Mouse (Mus musculus): ENCODE measurements around the gene Dlgap1. TPM values are rescaled to one million over a fixed set of nuclear protein-coding genes. Genes with fewer than 3 reads are reported as not detected.

The Dlgap1 gene
- total and polyA plus RNA-seq, 3 experiments: 0.39 to 1.6 (median 0.52) TPM

GRCm38 (mm10) chr17:70263156-70263555 is 294.3 kb downstream of the Dlgap1 start:
- Histone ChIP-seq H3K4me3 (no peak overlapping the region), H3K4me1 (ENCODE audit: control insufficient read depth, insufficient read depth, low read length) (no peaks in the 10 kb centered on the region), H3K27ac (no peak overlapping the region), H3K27me3 (ENCODE audit: control insufficient read depth, insufficient read depth, low read length) (no peaks in the 10 kb centered on the region), H3K79me2 (replicated peaks; ENCODE audit: control insufficient read depth, insufficient read depth, low read length) (no peaks in the 10 kb centered on the region), H3K9ac (ENCODE audit: low read depth, low read length) (no peak overlapping the region), H3K36me3 (ENCODE audit: control insufficient read depth, insufficient read depth, low read length) (no peaks in the 10 kb centered on the region)
- TF ChIP-seq POLR2A (IDR thresholded peaks at IDR 0.05; ENCODE audit: insufficient read depth, low read depth, low read length): no peak
- no peak for TF ChIP-seq EP300 (IDR thresholded peaks at IDR 0.05; ENCODE audit: insufficient read depth, low read depth, low read length)
- no peak for DNase-seq
- whole genome bisulfite sequencing: 76% methylated on average over 3 of the region's 3 CpGs
- intact Hi-C loops (cut with DNase I): no loop called here

- Histone ChIP-seq H3K4me3 (no peak overlapping the region), H3K9ac (ENCODE audit: low read depth, low read length) (no peak overlapping the region), H3K36me3 (ENCODE audit: control insufficient read depth, insufficient read depth, low read length) (no peaks in the 10 kb centered on the region), H3K27me3 (ENCODE audit: control insufficient read depth, insufficient read depth, low read length) (no peaks in the 10 kb centered on the region), H3K4me1 (ENCODE audit: control insufficient read depth, insufficient read depth, low read length) (no peaks in the 10 kb centered on the region), H3K27ac (no peak overlapping the region), H3K79me2 (replicated peaks; ENCODE audit: control insufficient read depth, insufficient read depth, low read length) (no peaks in the 10 kb centered on the region)
- 84% methylated on average over 2 of the region's 2 CpGs for WGBS
- intact Hi-C loops (cut with DNase I): no loop called here
- TF ChIP-seq CTCF (IDR thresholded peaks at IDR 0.05) (no peak), POLR2A (IDR thresholded peaks at IDR 0.05; ENCODE audit: insufficient read depth, low read depth, low read length) (no peak), EP300 (IDR thresholded peaks at IDR 0.05; ENCODE audit: insufficient read depth, low read depth, low read length) (no peak)
- DNase-seq: no peak
Measured at GRCm38 (mm10) chr17:70272125-70272524, 303.3 kb downstream of the Dlgap1 start.

- H3K36me3 ChIP-seq (ENCODE audit: control insufficient read depth, insufficient read depth, low read length): no peaks in the 10 kb centered on the region
- intact Hi-C loops (cut with DNase I): no loop called here
- no peak overlapping the region for H3K27ac ChIP-seq
- H3K9ac ChIP-seq (ENCODE audit: low read depth, low read length): no peak overlapping the region
- H3K27me3 ChIP-seq (ENCODE audit: control insufficient read depth, insufficient read depth, low read length): no peaks in the 10 kb centered on the region
- 82% methylated on average over 2 of the region's 2 CpGs for WGBS
- H3K79me2 ChIP-seq (replicated peaks; ENCODE audit: control insufficient read depth, insufficient read depth, low read length): no peaks in the 10 kb centered on the region
- DNase-seq: no peak
- TF ChIP-seq POLR2A (IDR thresholded peaks at IDR 0.05; ENCODE audit: insufficient read depth, low read depth, low read length) (no peak), CTCF (IDR thresholded peaks at IDR 0.05) (no peak), EP300 (IDR thresholded peaks at IDR 0.05; ENCODE audit: insufficient read depth, low read depth, low read length) (no peak)
- no peaks in the 10 kb centered on the region for H3K4me1 ChIP-seq (ENCODE audit: control insufficient read depth, insufficient read depth, low read length)
- H3K4me3 ChIP-seq: no peak overlapping the region
Measured at GRCm38 (mm10) chr17:70287708-70288107, 318.8 kb downstream of the Dlgap1 start.

GRCm38 (mm10) chr17:70294106-70294505 is 325.2 kb downstream of the Dlgap1 start:
- Histone ChIP-seq H3K79me2 (replicated peaks; ENCODE audit: control insufficient read depth, insufficient read depth, low read length) (no peaks in the 10 kb centered on the region), H3K4me3 (no peak overlapping the region), H3K27me3 (ENCODE audit: control insufficient read depth, insufficient read depth, low read length) (no peaks in the 10 kb centered on the region), H3K4me1 (ENCODE audit: control insufficient read depth, insufficient read depth, low read length) (no peaks in the 10 kb centered on the region), H3K9ac (ENCODE audit: low read depth, low read length) (no peak overlapping the region), H3K27ac (no peak overlapping the region), H3K36me3 (ENCODE audit: control insufficient read depth, insufficient read depth, low read length) (no peaks in the 10 kb centered on the region)
- intact Hi-C loops (cut with DNase I): no loop called here
- WGBS: 65% methylated on average over 7 of the region's 7 CpGs
- DNase-seq: no peak
- TF ChIP-seq CTCF (IDR thresholded peaks at IDR 0.05) (no peak), POLR2A (IDR thresholded peaks at IDR 0.05; ENCODE audit: insufficient read depth, low read depth, low read length) (no peak), EP300 (IDR thresholded peaks at IDR 0.05; ENCODE audit: insufficient read depth, low read depth, low read length) (no peak)

- whole genome bisulfite sequencing: 64% methylated on average over 9 of the region's 9 CpGs
- intact Hi-C loops (cut with DNase I): no loop called here
- TF ChIP-seq CTCF (IDR thresholded peaks at IDR 0.05) (no peak), POLR2A (IDR thresholded peaks at IDR 0.05; ENCODE audit: insufficient read depth, low read depth, low read length) (no peak), EP300 (IDR thresholded peaks at IDR 0.05; ENCODE audit: insufficient read depth, low read depth, low read length) (no peak)
Measured at GRCm38 (mm10) chr17:70301941-70302478, 333.1 kb downstream of the Dlgap1 start.

GRCm38 (mm10) chr17:70302656-70303055 is 333.8 kb downstream of the Dlgap1 start:
- TF ChIP-seq CTCF (IDR thresholded peaks at IDR 0.05) (no peak), EP300 (IDR thresholded peaks at IDR 0.05; ENCODE audit: insufficient read depth, low read depth, low read length) (no peak), POLR2A (IDR thresholded peaks at IDR 0.05; ENCODE audit: insufficient read depth, low read depth, low read length) (no peak)
- no peak overlapping the region for H3K4me3 ChIP-seq
- H3K79me2 ChIP-seq (replicated peaks; ENCODE audit: control insufficient read depth, insufficient read depth, low read length): no peaks in the 10 kb centered on the region
- intact Hi-C loops (cut with DNase I): no loop called here
- WGBS: 53% methylated on average over 2 of the region's 2 CpGs
- no peaks in the 10 kb centered on the region for H3K27me3 ChIP-seq (ENCODE audit: control insufficient read depth, insufficient read depth, low read length)
- DNase-seq: no peak
- no peaks in the 10 kb centered on the region for H3K4me1 ChIP-seq (ENCODE audit: control insufficient read depth, insufficient read depth, low read length)
- H3K9ac ChIP-seq (ENCODE audit: low read depth, low read length): no peak overlapping the region
- no peaks in the 10 kb centered on the region for H3K36me3 ChIP-seq (ENCODE audit: control insufficient read depth, insufficient read depth, low read length)
- no peak overlapping the region for H3K27ac ChIP-seq

More at GRCm38 (mm10) chr17:70301941-70302478, 333.1 kb downstream of the Dlgap1 start:
- no peak for DNase-seq
- no peak overlapping the region for H3K4me3 ChIP-seq
- no peaks in the 10 kb centered on the region for H3K79me2 ChIP-seq (replicated peaks; ENCODE audit: control insufficient read depth, insufficient read depth, low read length)
- H3K9ac ChIP-seq (ENCODE audit: low read depth, low read length): no peak overlapping the region
- no peaks in the 10 kb centered on the region for H3K36me3 ChIP-seq (ENCODE audit: control insufficient read depth, insufficient read depth, low read length)
- H3K27me3 ChIP-seq (ENCODE audit: control insufficient read depth, insufficient read depth, low read length): no peaks in the 10 kb centered on the region
- H3K27ac ChIP-seq: no peak overlapping the region
- no peaks in the 10 kb centered on the region for H3K4me1 ChIP-seq (ENCODE audit: control insufficient read depth, insufficient read depth, low read length)

Data from heart, adult 2 months (tissue).